Mouse (Mus musculus): Measurements from ENCODE around the gene Arl4a. TPM values are rescaled to one million over a fixed set of nuclear protein-coding genes. Genes with fewer than 3 reads are reported as not detected.

Arl4a gene
- 80.7 and 88.1 TPM in 2 replicates for polyA plus RNA-seq (2014; fragmentation: Nextera tagmentation; extraction: Ambion mirVana)

- Histone ChIP-seq H3K27ac (ENCODE audit: low read depth, low read length) (peak within 1 kb of the TSS; percentile 77), H3K9me3 (ENCODE audit: control insufficient read depth, low read length) (no peaks in the 10 kb centered on the region), H3K4me3 (ENCODE audit: low read depth, low read length) (peak within 1 kb of the TSS; percentile 66), H3K27me3 (ENCODE audit: control insufficient read depth, insufficient read depth, low read length) (no peaks in the 10 kb centered on the region), H3K9ac (ENCODE audit: low read depth, low read length) (peak within 1 kb of the TSS; percentile 74), H3K4me2 (replicated peaks; ENCODE audit: low read depth, low read length) (peak within 1 kb of the TSS; percentile 60), H3K36me3 (ENCODE audit: control insufficient read depth, insufficient read depth, low read length) (no peaks in the 10 kb centered on the region), H3K4me1 (replicated peaks; ENCODE audit: control insufficient read depth, insufficient read depth, low read length) (no peaks in the 10 kb centered on the region)
- ATAC-seq (ENCODE audit: low FRiP score) (peak; percentile 91), DNase-seq (ENCODE audit: low spot score) (peak; percentile 91)
- WGBS = under 1% methylated on average over 43 of the region's 68 CpGs
These were observed at the start of gene Arl4a for GRCm38 (mm10) chr12:40037876-40038463. Gene Arl4a (minus strand): TSS chr12:40038025.

- no peaks in the 10 kb centered on the region for H3K9me3 ChIP-seq (ENCODE audit: control insufficient read depth, low read length)
- H3K4me2 ChIP-seq (replicated peaks; ENCODE audit: low read depth, low read length) = no peak overlapping the region
- ATAC-seq (ENCODE audit: low FRiP score) (no peak), DNase-seq (ENCODE audit: low spot score) (no peak)
- H3K4me1 ChIP-seq (replicated peaks; ENCODE audit: control insufficient read depth, insufficient read depth, low read length) = no peaks in the 10 kb centered on the region
- no peak overlapping the region for H3K9ac ChIP-seq (ENCODE audit: low read depth, low read length)
- no peak overlapping the region for H3K27ac ChIP-seq (ENCODE audit: low read depth, low read length)
- no peaks in the 10 kb centered on the region for H3K36me3 ChIP-seq (ENCODE audit: control insufficient read depth, insufficient read depth, low read length)
- H3K4me3 ChIP-seq (ENCODE audit: low read depth, low read length) = no peak overlapping the region
- no peaks in the 10 kb centered on the region for H3K27me3 ChIP-seq (ENCODE audit: control insufficient read depth, insufficient read depth, low read length)
- WGBS = 78% methylated on average over 5 of the region's 5 CpGs
These were observed 48.0 kb upstream of the Arl4a start for GRCm38 (mm10) chr12:40085731-40086322.

- no peak overlapping the region for H3K9ac ChIP-seq (ENCODE audit: low read depth, low read length)
- no peaks in the 10 kb centered on the region for H3K9me3 ChIP-seq (ENCODE audit: control insufficient read depth, low read length)
- no peak overlapping the region for H3K4me3 ChIP-seq (ENCODE audit: low read depth, low read length)
- H3K27me3 ChIP-seq (ENCODE audit: control insufficient read depth, insufficient read depth, low read length) = no peaks in the 10 kb centered on the region
- no peaks in the 10 kb centered on the region for H3K4me1 ChIP-seq (replicated peaks; ENCODE audit: control insufficient read depth, insufficient read depth, low read length)
- ATAC-seq (ENCODE audit: low FRiP score) (no peak), DNase-seq (ENCODE audit: low spot score) (peak; percentile 51)
- H3K4me2 ChIP-seq (replicated peaks; ENCODE audit: low read depth, low read length) = no peak overlapping the region
- H3K27ac ChIP-seq (ENCODE audit: low read depth, low read length) = no peak overlapping the region
- H3K36me3 ChIP-seq (ENCODE audit: control insufficient read depth, insufficient read depth, low read length) = no peaks in the 10 kb centered on the region
- WGBS = 56% methylated on average over 5 of the region's 6 CpGs
These were observed 44.8 kb upstream of the Arl4a start for GRCm38 (mm10) chr12:40082453-40083238.

- Histone ChIP-seq H3K4me3 (ENCODE audit: low read depth, low read length) (no peak overlapping the region), H3K9ac (ENCODE audit: low read depth, low read length) (no peak overlapping the region), H3K4me2 (replicated peaks; ENCODE audit: low read depth, low read length) (no peak overlapping the region), H3K27ac (ENCODE audit: low read depth, low read length) (no peak overlapping the region), H3K36me3 (ENCODE audit: control insufficient read depth, insufficient read depth, low read length) (no peaks in the 10 kb centered on the region), H3K9me3 (ENCODE audit: control insufficient read depth, low read length) (no peaks in the 10 kb centered on the region), H3K27me3 (ENCODE audit: control insufficient read depth, insufficient read depth, low read length) (no peaks in the 10 kb centered on the region), H3K4me1 (replicated peaks; ENCODE audit: control insufficient read depth, insufficient read depth, low read length) (no peaks in the 10 kb centered on the region)
- whole genome bisulfite sequencing = 77% methylated on average over 5 of the region's 5 CpGs
- ATAC-seq (ENCODE audit: low FRiP score) (no peak), DNase-seq (ENCODE audit: low spot score) (no peak)
These were observed 44.2 kb upstream of the Arl4a start for GRCm38 (mm10) chr12:40082048-40082447.

- WGBS = 80% methylated on average over 5 of the region's 5 CpGs
- Histone ChIP-seq H3K9ac (ENCODE audit: low read depth, low read length) (no peak overlapping the region), H3K4me1 (replicated peaks; ENCODE audit: control insufficient read depth, insufficient read depth, low read length) (no peaks in the 10 kb centered on the region), H3K36me3 (ENCODE audit: control insufficient read depth, insufficient read depth, low read length) (no peaks in the 10 kb centered on the region), H3K27ac (ENCODE audit: low read depth, low read length) (no peak overlapping the region), H3K9me3 (ENCODE audit: control insufficient read depth, low read length) (no peaks in the 10 kb centered on the region), H3K4me2 (replicated peaks; ENCODE audit: low read depth, low read length) (no peak overlapping the region), H3K27me3 (ENCODE audit: control insufficient read depth, insufficient read depth, low read length) (no peaks in the 10 kb centered on the region), H3K4me3 (ENCODE audit: low read depth, low read length) (no peak overlapping the region)
- no peak for ATAC-seq (ENCODE audit: low FRiP score)
- DNase-seq (ENCODE audit: low spot score) = no peak
These were observed 35.8 kb upstream of the Arl4a start for GRCm38 (mm10) chr12:40073660-40074059.

GRCm38 (mm10) chr12:40047024-40047423, 9.2 kb upstream of the Arl4a start:
- Histone ChIP-seq H3K9ac (ENCODE audit: low read depth, low read length) (no peak overlapping the region), H3K4me3 (ENCODE audit: low read depth, low read length) (no peak overlapping the region), H3K36me3 (ENCODE audit: control insufficient read depth, insufficient read depth, low read length) (no peaks in the 10 kb centered on the region), H3K27ac (ENCODE audit: low read depth, low read length) (no peak overlapping the region), H3K27me3 (ENCODE audit: control insufficient read depth, insufficient read depth, low read length) (no peaks in the 10 kb centered on the region), H3K9me3 (ENCODE audit: control insufficient read depth, low read length) (no peaks in the 10 kb centered on the region), H3K4me2 (replicated peaks; ENCODE audit: low read depth, low read length) (no peak overlapping the region), H3K4me1 (replicated peaks; ENCODE audit: control insufficient read depth, insufficient read depth, low read length) (no peaks in the 10 kb centered on the region)
- 64% methylated on average over 1 of the region's 1 CpGs for WGBS
- no peak for DNase-seq (ENCODE audit: low spot score)
- ATAC-seq (ENCODE audit: low FRiP score) = no peak

GRCm38 (mm10) chr12:40043816-40044585, 6.2 kb upstream of the Arl4a start:
- DNase-seq (ENCODE audit: low spot score) = no peak

GRCm38 (mm10) chr12:40040067-40040466, 2.2 kb upstream of the Arl4a start:
- no peaks in the 10 kb centered on the region for H3K4me1 ChIP-seq (replicated peaks; ENCODE audit: control insufficient read depth, insufficient read depth, low read length)
- ATAC-seq (ENCODE audit: low FRiP score) = no peak
- peak; percentile 60 for DNase-seq (ENCODE audit: low spot score)
- no peaks in the 10 kb centered on the region for H3K9me3 ChIP-seq (ENCODE audit: control insufficient read depth, low read length)
- no peak overlapping the region for H3K4me3 ChIP-seq (ENCODE audit: low read depth, low read length)
- H3K27ac ChIP-seq (ENCODE audit: low read depth, low read length) = no peak overlapping the region
- no peak overlapping the region for H3K4me2 ChIP-seq (replicated peaks; ENCODE audit: low read depth, low read length)
- H3K27me3 ChIP-seq (ENCODE audit: control insufficient read depth, insufficient read depth, low read length) = no peaks in the 10 kb centered on the region
- H3K36me3 ChIP-seq (ENCODE audit: control insufficient read depth, insufficient read depth, low read length) = no peaks in the 10 kb centered on the region
- no peak overlapping the region for H3K9ac ChIP-seq (ENCODE audit: low read depth, low read length)

More at GRCm38 (mm10) chr12:40043816-40044585, 6.2 kb upstream of the Arl4a start:
- Histone ChIP-seq H3K4me1 (replicated peaks; ENCODE audit: control insufficient read depth, insufficient read depth, low read length) (no peaks in the 10 kb centered on the region), H3K4me2 (replicated peaks; ENCODE audit: low read depth, low read length) (no peak overlapping the region), H3K27me3 (ENCODE audit: control insufficient read depth, insufficient read depth, low read length) (no peaks in the 10 kb centered on the region), H3K9me3 (ENCODE audit: control insufficient read depth, low read length) (no peaks in the 10 kb centered on the region), H3K9ac (ENCODE audit: low read depth, low read length) (no peak overlapping the region), H3K4me3 (ENCODE audit: low read depth, low read length) (no peak overlapping the region), H3K27ac (ENCODE audit: low read depth, low read length) (no peak overlapping the region), H3K36me3 (ENCODE audit: control insufficient read depth, insufficient read depth, low read length) (no peaks in the 10 kb centered on the region)
- no peak for ATAC-seq (ENCODE audit: low FRiP score)
- 86% methylated on average over 8 of the region's 8 CpGs for WGBS
